Mouse (Mus musculus): ENCODE results near the gene Reep1. TPM values are rescaled to one million over a fixed set of nuclear protein-coding genes. Genes with fewer than 3 reads are reported as not detected.

Gene Reep1
- total and polyA plus RNA-seq, 2 experiments from 2014 or later, result 243 to 402 TPM

- WGBS, result 86% methylated on average over 7 of the region's 7 CpGs
- peak overlapping the region; percentile 25; the same call in 1 of the 2 replicates for H3K9ac ChIP-seq
- H3K27ac ChIP-seq (ENCODE audit: low read depth, low read length), result peak overlapping the region; percentile 70; the same call in 1 of the 2 replicates
- peaks cover 34% of the 10 kb centered on the region for H3K36me3 ChIP-seq (ENCODE audit: insufficient read depth)
- H3K4me3 ChIP-seq (ENCODE audit: low read depth, low read length), result no peak overlapping the region
- no peaks in the 10 kb centered on the region for H3K27me3 ChIP-seq (ENCODE audit: insufficient read depth, low read length)
- ATAC-seq (no peak), DNase-seq (no peak)
- no peak for TF ChIP-seq CTCF (IDR thresholded peaks at IDR 0.05; ENCODE audit: low read depth)
- H3K9me3 ChIP-seq (ENCODE audit: low read length), result no peaks in the 10 kb centered on the region
- H3K4me1 ChIP-seq (ENCODE audit: insufficient read depth), result peaks cover 5% of the 10 kb centered on the region; the same call in 1 of the 2 replicates
- no peak overlapping the region for H3K4me2 ChIP-seq (ENCODE audit: low read depth)
Observed at GRCm38 (mm10) chr6:71772636-71773208, 65.4 kb downstream of the Reep1 start.

GRCm38 (mm10) chr6:71778016-71778415 lies 70.7 kb downstream of the Reep1 start:
- H3K4me1 ChIP-seq (ENCODE audit: insufficient read depth), result no peaks in the 10 kb centered on the region
- DNase-seq (no peak), ATAC-seq (no peak)
- no peak overlapping the region for H3K4me3 ChIP-seq (ENCODE audit: low read depth, low read length)
- H3K36me3 ChIP-seq (ENCODE audit: insufficient read depth), result peaks cover 55% of the 10 kb centered on the region
- WGBS, result 54% methylated on average over 5 of the region's 5 CpGs
- no peak overlapping the region for H3K9ac ChIP-seq
- no peaks in the 10 kb centered on the region for H3K9me3 ChIP-seq (ENCODE audit: low read length)
- TF ChIP-seq CTCF (IDR thresholded peaks at IDR 0.05; ENCODE audit: low read depth), result no peak
- H3K27me3 ChIP-seq (ENCODE audit: insufficient read depth, low read length), result no peaks in the 10 kb centered on the region
- no peak overlapping the region for H3K4me2 ChIP-seq (ENCODE audit: low read depth)
- no peak overlapping the region for H3K27ac ChIP-seq (ENCODE audit: low read depth, low read length)

GRCm38 (mm10) chr6:71779831-71780230 lies 72.5 kb downstream of the Reep1 start:
- no peaks in the 10 kb centered on the region for H3K27me3 ChIP-seq (ENCODE audit: insufficient read depth, low read length)
- DNase-seq (no peak), ATAC-seq (no peak)
- H3K4me3 ChIP-seq (ENCODE audit: low read depth, low read length), result no peak overlapping the region
- no peak overlapping the region for H3K4me2 ChIP-seq (ENCODE audit: low read depth)
- H3K4me1 ChIP-seq (ENCODE audit: insufficient read depth), result no peaks in the 10 kb centered on the region
- peaks cover 53% of the 10 kb centered on the region for H3K36me3 ChIP-seq (ENCODE audit: insufficient read depth)
- no peak overlapping the region for H3K9ac ChIP-seq
- H3K27ac ChIP-seq (ENCODE audit: low read depth, low read length), result no peak overlapping the region
- WGBS, result 65% methylated on average over 2 of the region's 2 CpGs
- H3K9me3 ChIP-seq (ENCODE audit: low read length), result no peaks in the 10 kb centered on the region
- TF ChIP-seq CTCF (IDR thresholded peaks at IDR 0.05; ENCODE audit: low read depth), result no peak

- Histone ChIP-seq H3K4me2 (ENCODE audit: low read depth) (no peak overlapping the region), H3K4me3 (ENCODE audit: low read depth, low read length) (no peak overlapping the region), H3K4me1 (ENCODE audit: insufficient read depth) (no peaks in the 10 kb centered on the region), H3K36me3 (ENCODE audit: insufficient read depth) (peaks cover 53% of the 10 kb centered on the region), H3K27me3 (ENCODE audit: insufficient read depth, low read length) (no peaks in the 10 kb centered on the region), H3K9ac (no peak overlapping the region), H3K27ac (ENCODE audit: low read depth, low read length) (no peak overlapping the region), H3K9me3 (ENCODE audit: low read length) (no peaks in the 10 kb centered on the region)
- TF ChIP-seq CTCF (IDR thresholded peaks at IDR 0.05; ENCODE audit: low read depth), result no peak
- WGBS, result 86% methylated on average over 7 of the region's 7 CpGs
- ATAC-seq (no peak), DNase-seq (no peak)
Observed at GRCm38 (mm10) chr6:71780431-71780830, 73.1 kb downstream of the Reep1 start.

- Histone ChIP-seq H3K4me3 (ENCODE audit: low read depth, low read length) (no peak overlapping the region), H3K4me2 (ENCODE audit: low read depth) (no peak overlapping the region), H3K36me3 (ENCODE audit: insufficient read depth) (peaks cover 46% of the 10 kb centered on the region), H3K9me3 (ENCODE audit: low read length) (no peaks in the 10 kb centered on the region), H3K27me3 (ENCODE audit: insufficient read depth, low read length) (no peaks in the 10 kb centered on the region), H3K4me1 (ENCODE audit: insufficient read depth) (no peaks in the 10 kb centered on the region), H3K27ac (ENCODE audit: low read depth, low read length) (no peak overlapping the region), H3K9ac (no peak overlapping the region)
- no peak for TF ChIP-seq CTCF (IDR thresholded peaks at IDR 0.05; ENCODE audit: low read depth)
- 89% methylated on average over 5 of the region's 5 CpGs for WGBS
- ATAC-seq (no peak), DNase-seq (no peak)
Observed at GRCm38 (mm10) chr6:71783165-71783564, 75.8 kb downstream of the Reep1 start.

GRCm38 (mm10) chr6:71788348-71788747 lies 81.0 kb downstream of the Reep1 start:
- DNase-seq, result no peak
- TF ChIP-seq CTCF (IDR thresholded peaks at IDR 0.05; ENCODE audit: low read depth), result no peak

GRCm38 (mm10) chr6:71791771-71792170 lies 84.4 kb downstream of the Reep1 start:
- TF ChIP-seq CTCF (IDR thresholded peaks at IDR 0.05; ENCODE audit: low read depth), result no peak
- H3K36me3 ChIP-seq (ENCODE audit: insufficient read depth), result peaks cover 32% of the 10 kb centered on the region
- no peak for ATAC-seq

More at GRCm38 (mm10) chr6:71788348-71788747, 81.0 kb downstream of the Reep1 start:
- Histone ChIP-seq H3K36me3 (ENCODE audit: insufficient read depth) (peaks cover 23% of the 10 kb centered on the region), H3K9me3 (ENCODE audit: low read length) (no peaks in the 10 kb centered on the region), H3K4me3 (ENCODE audit: low read depth, low read length) (no peak overlapping the region), H3K4me2 (ENCODE audit: low read depth) (no peak overlapping the region), H3K27me3 (ENCODE audit: insufficient read depth, low read length) (no peaks in the 10 kb centered on the region), H3K4me1 (ENCODE audit: insufficient read depth) (no peaks in the 10 kb centered on the region), H3K9ac (no peak overlapping the region), H3K27ac (ENCODE audit: low read depth, low read length) (no peak overlapping the region)
- 85% methylated on average over 9 of the region's 9 CpGs for WGBS
- ATAC-seq, result no peak

More at GRCm38 (mm10) chr6:71791771-71792170, 84.4 kb downstream of the Reep1 start:
- WGBS, result 85% methylated on average over 6 of the region's 6 CpGs
- no peaks in the 10 kb centered on the region for H3K27me3 ChIP-seq (ENCODE audit: insufficient read depth, low read length)
- no peak for DNase-seq
- H3K27ac ChIP-seq (ENCODE audit: low read depth, low read length), result no peak overlapping the region
- H3K9ac ChIP-seq, result no peak overlapping the region
- no peaks in the 10 kb centered on the region for H3K9me3 ChIP-seq (ENCODE audit: low read length)
- no peak overlapping the region for H3K4me3 ChIP-seq (ENCODE audit: low read depth, low read length)
- H3K4me2 ChIP-seq (ENCODE audit: low read depth), result no peak overlapping the region
- H3K4me1 ChIP-seq (ENCODE audit: insufficient read depth), result no peaks in the 10 kb centered on the region

Measured in forebrain, postnatal 0 days (tissue).